Comparison of ENCODE assay signal across 7 mouse cellular contexts in the genomic region with DNA sequence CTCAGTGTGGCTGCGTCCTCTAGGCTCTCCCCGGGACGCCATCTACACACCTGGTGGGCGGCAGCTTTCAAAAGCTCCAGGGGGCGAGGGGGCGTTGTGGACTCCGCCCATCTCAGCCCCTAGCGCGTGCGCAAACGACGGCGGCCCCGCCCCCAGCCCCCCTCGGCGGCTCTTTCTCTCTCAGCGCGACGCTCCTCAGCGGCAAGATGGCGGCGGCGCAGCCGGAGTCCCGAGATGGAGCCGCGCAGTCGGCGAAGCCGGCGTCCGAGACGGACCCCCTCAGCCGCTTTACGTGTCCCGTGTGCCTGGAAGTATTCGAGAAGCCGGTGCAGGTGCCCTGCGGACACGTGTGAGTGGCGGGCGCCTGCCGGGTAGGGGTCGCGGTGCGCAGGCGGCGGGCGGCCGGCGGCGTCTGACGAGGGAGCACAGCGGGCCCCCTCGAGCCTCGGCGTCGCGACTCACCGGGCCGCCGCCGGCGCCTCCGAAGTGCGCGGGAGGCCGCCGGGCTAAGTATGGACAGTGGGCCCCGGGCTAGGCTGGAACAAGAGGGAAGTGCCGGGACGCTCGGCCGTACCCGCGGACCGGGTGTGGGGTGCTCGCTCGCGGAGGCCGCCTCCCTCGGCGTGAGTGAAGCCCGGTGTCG. TPM values are rescaled to one million over a fixed set of nuclear protein-coding genes. Genes with fewer than 3 reads are reported as not detected.
A peak's percentile ranks its signal among the peaks of the same experiment; 100 is the strongest.
DNase-seq lines count a peak whose midpoint lies in the region; ATAC-seq and TF ChIP-seq lines count a peak whose summit lies in the region.

No protein-coding gene starts in this region.

- TF ChIP-seq CTCF in small intestine, adult 2 months (IDR thresholded peaks at IDR 0.05; ENCODE audit: extremely low read depth, insufficient read length, insufficient replicate concordance, low read depth, low read length): no peak

- no peaks in the 10 kb centered on the region for H3K27me3 ChIP-seq in limb, embryonic 10.5 days (ENCODE audit: low read depth, poor library complexity, severe bottlenecking)
- H3K27me3 ChIP-seq in midbrain, embryonic 12.5 days: no peaks in the 10 kb centered on the region
- H3K27me3 ChIP-seq in small intestine, adult 2 months (ENCODE audit: control insufficient read depth, insufficient read depth, low read length): no peaks in the 10 kb centered on the region

- peak overlapping the region; percentile 98 for H3K27ac ChIP-seq in limb, embryonic 10.5 days
- H3K27ac ChIP-seq in midbrain, embryonic 12.5 days (replicated peaks): peak overlapping the region; percentile 80
- peak overlapping the region; percentile 96 for H3K27ac ChIP-seq in small intestine, adult 2 months (ENCODE audit: insufficient read depth, low read depth, low read length)

- DNase-seq in adrenal gland, adult 2 months: peak; percentile 92
- peak; percentile 83 for DNase-seq in embryo, embryonic 10 days (ENCODE audit: low spot score)
- peak; percentile 89 for DNase-seq in gastrocnemius, postnatal 14 days
- DNase-seq in limb, embryonic 10.5 days (ENCODE audit: low spot score): peak; percentile 95

- H3K36me3 ChIP-seq in limb, embryonic 10.5 days: peaks cover 40% of the 10 kb centered on the region
- peaks cover 21% of the 10 kb centered on the region for H3K36me3 ChIP-seq in midbrain, embryonic 12.5 days
- H3K36me3 ChIP-seq in small intestine, adult 2 months (ENCODE audit: control insufficient read depth, insufficient read depth, low read length): peaks cover 20% of the 10 kb centered on the region

- peak overlapping the region; percentile 100 for H3K4me3 ChIP-seq in limb, embryonic 10.5 days
- peak overlapping the region; percentile 95 for H3K4me3 ChIP-seq in midbrain, embryonic 12.5 days
- peak overlapping the region; percentile 97 for H3K4me3 ChIP-seq in small intestine, adult 2 months (ENCODE audit: low read depth, low read length)

- H3K9me3 ChIP-seq in limb, embryonic 10.5 days (replicated peaks): no peaks in the 10 kb centered on the region
- H3K9me3 ChIP-seq in midbrain, embryonic 12.5 days: no peaks in the 10 kb centered on the region

- peak overlapping the region; percentile 95 for H3K9ac ChIP-seq in midbrain, embryonic 12.5 days (replicated peaks)

- H3K4me1 ChIP-seq in limb, embryonic 10.5 days: peaks cover 33% of the 10 kb centered on the region
- peaks cover 28% of the 10 kb centered on the region for H3K4me1 ChIP-seq in midbrain, embryonic 12.5 days
- peaks cover 11% of the 10 kb centered on the region; the same call in 1 of the 2 replicates for H3K4me1 ChIP-seq in small intestine, adult 2 months (ENCODE audit: control insufficient read depth, insufficient read depth, insufficient read length, low read length)

- ATAC-seq in inflammation-experienced regulatory T-cells, adult 6 months: peak; percentile 60
- ATAC-seq in midbrain, embryonic 12.5 days (ENCODE audit: low FRiP score, low read depth): peak; percentile 88

- intact Hi-C loops in gastrocnemius, postnatal 14 days (cut with DNase I; ENCODE audit: low total_unique reads): no loop called here

- peak overlapping the region; percentile 92 for H3K4me2 ChIP-seq in midbrain, embryonic 12.5 days (replicated peaks)

- under 1% methylated on average over 77 of the region's 85 CpGs for WGBS in limb, embryonic 10.5 days
- under 1% methylated on average over 81 of the region's 85 CpGs for WGBS in midbrain, embryonic 12.5 days
- WGBS in small intestine, adult 2 months: under 1% methylated on average over 85 of the region's 85 CpGs

- peak; percentile 92 for TF ChIP-seq POLR2A in small intestine, adult 2 months (IDR thresholded peaks at IDR 0.05; ENCODE audit: low read depth, low read length)

RNA-seq across cellular contexts. Expression of a gene that starts 10.7 kb away (rescaled TPM):
- total RNA-seq in adrenal gland, adult 2 months (2021): 10 to 100 TPM; 33.1 to 35.1 TPM
- polyA plus RNA-seq in adrenal gland, adult 2 months (2012; rRNA removed): 29.0 and 30.8 TPM in 2 replicates
- 10 to 100 TPM; 11.6 to 15.7 TPM for total RNA-seq in gastrocnemius, postnatal 14 days (2021)
- 10 to 100 TPM in 2 of 3 experiments, 1 to 10 TPM in 1; 9.6 to 16.5 (median 12.2) TPM for polyA plus RNA-seq in inflammation-experienced regulatory T-cells, adult 6 months (2017; shearing (Covaris generic))
- 19.5 and 21.5 TPM in 2 replicates for polyA plus RNA-seq in limb, embryonic 10.5 days (2016; fragmentation: Nextera tagmentation; extraction: Ambion mirVana)
- polyA plus RNA-seq in midbrain, embryonic 12.5 days (2016; fragmentation: Nextera tagmentation; extraction: Ambion mirVana): 21.3 and 23.6 TPM in 2 replicates
- polyA plus RNA-seq in small intestine, adult 2 months (2012; rRNA removed): 25.4 and 54.9 TPM in 2 replicates

RNA-seq across cellular contexts. Expression of a gene that starts 10.9 kb away (rescaled TPM):
- 10 to 100 TPM; 75.2 to 78.4 TPM for total RNA-seq in adrenal gland, adult 2 months (2021)
- polyA plus RNA-seq in adrenal gland, adult 2 months (2012; rRNA removed): 64.2 and 70.8 TPM in 2 replicates
- 10 to 100 TPM; 15.3 to 15.6 TPM for total RNA-seq in gastrocnemius, postnatal 14 days (2021)
- polyA plus RNA-seq in inflammation-experienced regulatory T-cells, adult 6 months (2017; shearing (Covaris generic)): 100 to 1,000 TPM; 145 to 194 (median 193) TPM
- 130 and 131 TPM in 2 replicates for polyA plus RNA-seq in limb, embryonic 10.5 days (2016; fragmentation: Nextera tagmentation; extraction: Ambion mirVana)
- polyA plus RNA-seq in midbrain, embryonic 12.5 days (2016; fragmentation: Nextera tagmentation; extraction: Ambion mirVana): 135 and 137 TPM in 2 replicates
- polyA plus RNA-seq in small intestine, adult 2 months (2012; rRNA removed): 50.5 and 116 TPM in 2 replicates

RNA-seq across cellular contexts. Expression of a gene that starts 34.6 kb away (rescaled TPM):
- total RNA-seq in adrenal gland, adult 2 months (2021): 10 to 100 TPM in 1 of 2 experiments, 1 to 10 TPM in 1; 6.7 to 10.1 TPM
- 45.2 and 45.3 TPM in 2 replicates for polyA plus RNA-seq in adrenal gland, adult 2 months (2012; rRNA removed)
- 1 to 10 TPM; 3.2 to 3.5 TPM for total RNA-seq in gastrocnemius, postnatal 14 days (2021)
- not detected for polyA plus RNA-seq in inflammation-experienced regulatory T-cells, adult 6 months (2017; shearing (Covaris generic))
- 94.9 and 118 TPM in 2 replicates for polyA plus RNA-seq in limb, embryonic 10.5 days (2016; fragmentation: Nextera tagmentation; extraction: Ambion mirVana)
- 15.3 and 24.6 TPM in 2 replicates for polyA plus RNA-seq in midbrain, embryonic 12.5 days (2016; fragmentation: Nextera tagmentation; extraction: Ambion mirVana)
- 12.1 and 13.2 TPM in 2 replicates for polyA plus RNA-seq in small intestine, adult 2 months (2012; rRNA removed)

Comparison
In these comparisons a context has a peak if more than half of its experiments do, and no peak if none do; other contexts are left out.
1. Peak in every context shown above with its lines: DNase-seq, ATAC-seq, H3K4me3 ChIP-seq and H3K27ac ChIP-seq.
2. RNA of a gene that starts 34.6 kb away (polyA plus RNA-seq): 94.9 to 118 TPM in limb, embryonic 10.5 days, 45.2 to 45.3 TPM in adrenal gland, adult 2 months, 15.3 to 24.6 TPM in midbrain, embryonic 12.5 days and 12.1 to 13.2 TPM in small intestine, adult 2 months; not detected in inflammation-experienced regulatory T-cells, adult 6 months; every median in the first group is over 10 times any median in the second.